Mouse (Mus musculus) right cerebral cortex, adult 18-20 months (tissue): ENCODE data around the gene Fam3a.
A peak's percentile ranks its signal among the peaks of the same experiment; 100 is the strongest.
"Not testable (repeated sequence)": the region's sequence is repeated elsewhere in the genome, so short reads cannot be mapped to it uniquely, and the experiment has no call there.

Experiments used
- DNase-seq: peaks from one replicate; pipeline ENCODE4 v3.0.0; 2022; ENCODE audit warnings: mixed read lengths

The Fam3a gene

GRCm38 (mm10) chrX:74392535-74393443 lies at the start of gene Fam3a, which contains the start of gene Ikbkg:
TSS of gene Fam3a (minus strand) at chrX:74393272.
TSS of gene Ikbkg (plus strand) at chrX:74393290.
- peak; percentile 88 for DNase-seq

GRCm38 (mm10) chrX:74429290-74429821 lies 36.3 kb upstream of the Fam3a start:
- DNase-seq, result peak; percentile 77

GRCm38 (mm10) chrX:74428826-74429276 lies 35.8 kb upstream of the Fam3a start, which contains the start of gene G6pdx:
TSS of gene G6pdx (minus strand) at chrX:74429194.
- peak; percentile 88 for DNase-seq

GRCm38 (mm10) chrX:74428146-74428825 lies 35.2 kb upstream of the Fam3a start:
- DNase-seq, result peak; percentile 6

- DNase-seq, result no peak
Measured at GRCm38 (mm10) chrX:74427116-74427515, 34.0 kb upstream of the Fam3a start.

- no peak for DNase-seq
Measured at GRCm38 (mm10) chrX:74426256-74426655, 33.2 kb upstream of the Fam3a start.

GRCm38 (mm10) chrX:74425195-74425594 lies 32.1 kb upstream of the Fam3a start:
- no peak for DNase-seq

GRCm38 (mm10) chrX:74424443-74424842 lies 31.4 kb upstream of the Fam3a start:
- peak; percentile 5 for DNase-seq

- peak; percentile 66 for DNase-seq
Measured at GRCm38 (mm10) chrX:74413377-74413776, 20.3 kb upstream of the Fam3a start.

GRCm38 (mm10) chrX:74408340-74408739 lies 15.3 kb upstream of the Fam3a start:
- no peak for DNase-seq

GRCm38 (mm10) chrX:74400136-74400535 lies 7.1 kb upstream of the Fam3a start:
- DNase-seq, result no peak

- no peak for DNase-seq
Measured at GRCm38 (mm10) chrX:74388153-74388552, 4.9 kb downstream of the Fam3a start.

GRCm38 (mm10) chrX:74384451-74384850 lies 8.6 kb downstream of the Fam3a start:
- no peak for DNase-seq

- DNase-seq, result peak; percentile 90
Measured at GRCm38 (mm10) chrX:74372888-74373549, 20.1 kb downstream of the Fam3a start, which contains the start of the genes Ubl4a and Slc10a3. TSS of gene Ubl4a (minus strand) at chrX:74373218. TSS of gene Slc10a3 (minus strand) at chrX:74373349.

- peak; percentile 66 for DNase-seq
Measured at GRCm38 (mm10) chrX:74368209-74368909, 24.7 kb downstream of the Fam3a start.

GRCm38 (mm10) chrX:74367512-74367911 lies 25.6 kb downstream of the Fam3a start:
- DNase-seq, result no peak

GRCm38 (mm10) chrX:74359171-74359570 lies 33.9 kb downstream of the Fam3a start:
- DNase-seq, result no peak

GRCm38 (mm10) chrX:74357069-74357468 lies 36.0 kb downstream of the Fam3a start:
- DNase-seq, result not testable (repeated sequence)

GRCm38 (mm10) chrX:74353467-74353770 lies 39.7 kb downstream of the Fam3a start, which contains the start of gene Lage3:
TSS of gene Lage3 (minus strand) at chrX:74353618.
- peak; percentile 84 for DNase-seq

- no peak for DNase-seq
Measured at GRCm38 (mm10) chrX:74352645-74353466, 40.2 kb downstream of the Fam3a start.
